Mouse (Mus musculus) neural tube, embryonic 15.5 days (tissue): ENCODE results near the gene Aqp6. TPM values are rescaled to one million over a fixed set of nuclear protein-coding genes. Genes with fewer than 3 reads are reported as not detected.
A peak's percentile ranks its signal among the peaks of the same experiment; 100 is the strongest.

Experiments used
- ATAC-seq: fragments of 200-750 bp; cut with Nextera tagmentation; 2 replicates; pipeline ENCODE4 v1.8.0; 2017; ENCODE audit warnings: mild to moderate bottlenecking, moderate TSS enrichment, moderate library complexity; ENCODE audit not compliant: low FRiP score
- H3K27ac ChIP-seq: fragments of 300-500 bp; sonication (generic); replicated peaks from 2 replicates; pipeline ENCODE4 v1.5.1; 2015; ENCODE audit warnings: mild to moderate bottlenecking, inconsistent platforms
- H3K27me3 ChIP-seq: fragments of 300-500 bp; sonication (generic); replicated peaks from 2 replicates; pipeline ENCODE4 v1.6.1; 2015; ENCODE audit warnings: inconsistent platforms
- H3K36me3 ChIP-seq: fragments of 300-500 bp; sonication (generic); 2 replicates; pipeline ENCODE4 v1.6.1; 2015; ENCODE audit warnings: inconsistent platforms
- H3K4me1 ChIP-seq: fragments of 300-500 bp; sonication (generic); 2 replicates; pipeline ENCODE4 v1.6.1; 2015; ENCODE audit warnings: inconsistent platforms
- H3K4me2 ChIP-seq: fragments of 300-500 bp; sonication (generic); 2 replicates; pipeline ENCODE4 v1.6.1; 2015; ENCODE audit warnings: inconsistent platforms, mild to moderate bottlenecking, moderate library complexity
- H3K4me3 ChIP-seq: fragments of 300-500 bp; sonication (generic); replicated peaks from 2 replicates; pipeline ENCODE4 v1.5.1; 2015; ENCODE audit warnings: mild to moderate bottlenecking, inconsistent platforms
- H3K9ac ChIP-seq: fragments of 300-500 bp; sonication (generic); replicated peaks from 2 replicates; pipeline ENCODE4 v1.6.1; 2015; ENCODE audit warnings: mild to moderate bottlenecking, inconsistent platforms
- H3K9me3 ChIP-seq: fragments of 300-500 bp; sonication (generic); replicated peaks from 2 replicates; pipeline ENCODE4 v1.6.1; 2016; ENCODE audit warnings: inconsistent platforms
- WGBS: fragments of 180-500 bp; shearing (Covaris S2); methylation state at CpG from one replicate; pipeline ENCODE4 v1.1.7; 2015; ENCODE audit warnings: mixed read lengths; 5-methylcytosine and 5-hydroxymethylcytosine counted together
- polyA plus RNA-seq: library from polyadenylated mRNA; unstranded; fragments of >200 nt; fragmentation: Nextera tagmentation; extraction: Ambion mirVana; gene quantifications from 2 replicates; pipeline ENCODE4 v1.2.1, GENCODE M21; 2015

Gene Aqp6
- polyA plus RNA-seq, 1 experiment from 2014 or later, result 0.64 TPM

- ATAC-seq, result no peak
- Histone ChIP-seq H3K4me1 (peaks cover 39% of the 10 kb centered on the region), H3K27ac (peak overlapping the region; percentile 13; the same call in 1 of the 2 replicates), H3K36me3 (no peaks in the 10 kb centered on the region), H3K4me2 (0 out of 2 replicates have a peak overlapping the region, but pooled peaks have one; percentile 9), H3K27me3 (peaks cover 14% of the 10 kb centered on the region), H3K9ac (peak overlapping the region; percentile 20; the same call in 1 of the 2 replicates), H3K4me3 (no peak overlapping the region), H3K9me3 (no peaks in the 10 kb centered on the region)
- WGBS, result 42% methylated on average over 17 of the region's 17 CpGs
Measured at GRCm38 (mm10) chr15:99599245-99600070, 1.7 kb upstream of the Aqp6 start.

- Histone ChIP-seq H3K27ac (no peak overlapping the region), H3K4me3 (no peak overlapping the region), H3K27me3 (no peaks in the 10 kb centered on the region), H3K9ac (no peak overlapping the region), H3K4me2 (no peak overlapping the region), H3K36me3 (no peaks in the 10 kb centered on the region), H3K4me1 (peaks cover 48% of the 10 kb centered on the region), H3K9me3 (no peaks in the 10 kb centered on the region)
- ATAC-seq, result no peak
- WGBS, result 23% methylated on average over 5 of the region's 5 CpGs
Measured at GRCm38 (mm10) chr15:99601823-99602120, 572 bp downstream of the Aqp6 start.

- H3K4me1 ChIP-seq, result peaks cover 51% of the 10 kb centered on the region
- H3K9me3 ChIP-seq, result no peaks in the 10 kb centered on the region
- WGBS, result 64% methylated on average over 17 of the region's 17 CpGs
- no peak overlapping the region for H3K4me2 ChIP-seq
- H3K36me3 ChIP-seq, result no peaks in the 10 kb centered on the region
- no peak overlapping the region for H3K4me3 ChIP-seq
- no peak for ATAC-seq
- no peaks in the 10 kb centered on the region for H3K27me3 ChIP-seq
- H3K27ac ChIP-seq, result peak overlapping the region; percentile 48; the same call in 1 of the 2 replicates
- no peak overlapping the region for H3K9ac ChIP-seq
Measured at GRCm38 (mm10) chr15:99602206-99602820, 1.1 kb downstream of the Aqp6 start.

- 89% methylated on average over 7 of the region's 7 CpGs for WGBS
- peaks cover 60% of the 10 kb centered on the region for H3K4me1 ChIP-seq
Measured at GRCm38 (mm10) chr15:99603216-99603615, 2.0 kb downstream of the Aqp6 start.

GRCm38 (mm10) chr15:99605595-99605994, 4.4 kb downstream of the Aqp6 start:
- 68% methylated on average over 3 of the region's 3 CpGs for WGBS
- no peak overlapping the region for H3K27ac ChIP-seq
- no peak for ATAC-seq
- no peak overlapping the region for H3K4me2 ChIP-seq
- H3K27me3 ChIP-seq, result no peaks in the 10 kb centered on the region
- no peaks in the 10 kb centered on the region for H3K9me3 ChIP-seq
- H3K9ac ChIP-seq, result no peak overlapping the region
- H3K4me3 ChIP-seq, result no peak overlapping the region
- peaks cover 49% of the 10 kb centered on the region for H3K4me1 ChIP-seq
- no peaks in the 10 kb centered on the region for H3K36me3 ChIP-seq

More at GRCm38 (mm10) chr15:99603216-99603615, 2.0 kb downstream of the Aqp6 start:
- Histone ChIP-seq H3K27ac (no peak overlapping the region), H3K9me3 (no peaks in the 10 kb centered on the region), H3K4me2 (no peak overlapping the region), H3K36me3 (no peaks in the 10 kb centered on the region), H3K4me3 (no peak overlapping the region), H3K27me3 (no peaks in the 10 kb centered on the region), H3K9ac (no peak overlapping the region)
- no peak for ATAC-seq

GRCm38 (mm10) chr15:99606515-99606914, 5.3 kb downstream of the Aqp6 start:
- H3K27ac ChIP-seq, result no peak overlapping the region
- H3K4me1 ChIP-seq, result peaks cover 48% of the 10 kb centered on the region

GRCm38 (mm10) chr15:99607388-99608113, 6.4 kb downstream of the Aqp6 start:
- peaks cover 42% of the 10 kb centered on the region for H3K4me1 ChIP-seq
- H3K4me3 ChIP-seq, result no peak overlapping the region
- H3K36me3 ChIP-seq, result no peaks in the 10 kb centered on the region
- no peak overlapping the region for H3K27ac ChIP-seq
- 9% methylated on average over 10 of the region's 10 CpGs for whole genome bisulfite sequencing
- no peak overlapping the region for H3K4me2 ChIP-seq
- no peak overlapping the region for H3K9ac ChIP-seq
- ATAC-seq, result 0 out of 2 replicates have a peak, but pooled peaks have one; percentile 28
- no peaks in the 10 kb centered on the region for H3K9me3 ChIP-seq
- no peaks in the 10 kb centered on the region for H3K27me3 ChIP-seq

More at GRCm38 (mm10) chr15:99606515-99606914, 5.3 kb downstream of the Aqp6 start:
- Histone ChIP-seq H3K4me2 (no peak overlapping the region), H3K9ac (no peak overlapping the region), H3K27me3 (no peaks in the 10 kb centered on the region), H3K36me3 (no peaks in the 10 kb centered on the region), H3K4me3 (no peak overlapping the region), H3K9me3 (no peaks in the 10 kb centered on the region)
- no peak for ATAC-seq
- 37% methylated on average over 5 of the region's 5 CpGs for WGBS

- ATAC-seq, result no peak
- H3K9me3 ChIP-seq, result no peaks in the 10 kb centered on the region
- no peak overlapping the region for H3K4me3 ChIP-seq
- H3K9ac ChIP-seq, result no peak overlapping the region
- H3K27ac ChIP-seq, result 0 out of 2 replicates have a peak overlapping the region, but pooled peaks have one; percentile 1
- 69% methylated on average over 13 of the region's 13 CpGs for WGBS
- no peaks in the 10 kb centered on the region for H3K36me3 ChIP-seq
- no peak overlapping the region for H3K4me2 ChIP-seq
- no peaks in the 10 kb centered on the region for H3K27me3 ChIP-seq
- peaks cover 40% of the 10 kb centered on the region for H3K4me1 ChIP-seq
Measured at GRCm38 (mm10) chr15:99608382-99609125, 7.4 kb downstream of the Aqp6 start.

GRCm38 (mm10) chr15:99611563-99611962, 10.4 kb downstream of the Aqp6 start:
- no peak overlapping the region for H3K9ac ChIP-seq
- H3K4me1 ChIP-seq, result peaks cover 43% of the 10 kb centered on the region
- H3K4me2 ChIP-seq, result no peak overlapping the region
- 60% methylated on average over 7 of the region's 7 CpGs for WGBS
- peak overlapping the region; percentile 45; the same call in 1 of the 2 replicates for H3K27ac ChIP-seq
- no peaks in the 10 kb centered on the region for H3K9me3 ChIP-seq
- H3K27me3 ChIP-seq, result no peaks in the 10 kb centered on the region
- H3K36me3 ChIP-seq, result no peaks in the 10 kb centered on the region
- H3K4me3 ChIP-seq, result no peak overlapping the region
- ATAC-seq, result no peak

GRCm38 (mm10) chr15:99614273-99614672, 13.1 kb downstream of the Aqp6 start:
- peaks cover 27% of the 10 kb centered on the region for H3K4me1 ChIP-seq
- no peak overlapping the region for H3K4me2 ChIP-seq
- H3K36me3 ChIP-seq, result no peaks in the 10 kb centered on the region
- WGBS, result 80% methylated on average over 13 of the region's 13 CpGs
- H3K27me3 ChIP-seq, result no peaks in the 10 kb centered on the region
- ATAC-seq, result no peak
- H3K9ac ChIP-seq, result peak overlapping the region; percentile 14; the same call in 1 of the 2 replicates
- H3K27ac ChIP-seq, result peak overlapping the region; percentile 63
- H3K9me3 ChIP-seq, result no peaks in the 10 kb centered on the region
- no peak overlapping the region for H3K4me3 ChIP-seq

- H3K27me3 ChIP-seq, result no peaks in the 10 kb centered on the region
- 10% methylated on average over 12 of the region's 12 CpGs for WGBS
- H3K4me2 ChIP-seq, result peak overlapping the region; percentile 34
- H3K4me1 ChIP-seq, result peaks cover 32% of the 10 kb centered on the region
- H3K36me3 ChIP-seq, result no peaks in the 10 kb centered on the region
- H3K27ac ChIP-seq, result peak overlapping the region; percentile 63
- peak overlapping the region; percentile 14; the same call in 1 of the 2 replicates for H3K9ac ChIP-seq
- no peaks in the 10 kb centered on the region for H3K9me3 ChIP-seq
- 0 out of 2 replicates have a peak, but pooled peaks have one; percentile 45 for ATAC-seq
- H3K4me3 ChIP-seq, result no peak overlapping the region
Measured at GRCm38 (mm10) chr15:99614753-99615152, 13.6 kb downstream of the Aqp6 start.
